Mouse (Mus musculus): ENCODE measurements around the gene Cd247.

- TF ChIP-seq CTCF (IDR thresholded peaks at IDR 0.05; ENCODE audit: control insufficient read depth, insufficient read depth, insufficient replicate concordance, low read depth, low read length) (no peak), POLR2A (IDR thresholded peaks at IDR 0.05; ENCODE audit: control insufficient read depth, low read depth, low read length) (no peak)
Measured at GRCm38 (mm10) chr1:165853131-165853721, 64.7 kb downstream of the Cd247 start.
